Mouse (Mus musculus): ENCODE results near the gene Gm21891. TPM values are rescaled to one million over a fixed set of nuclear protein-coding genes. Genes with fewer than 3 reads are reported as not detected.
"Not testable (repeated sequence)": the region's sequence is repeated elsewhere in the genome, so short reads cannot be mapped to it uniquely, and the experiment has no call there.

Gm21891 gene
- polyA plus RNA-seq (2012; rRNA removed), result not detected in 2 replicates

GRCm38 (mm10) chrY:13133392-13133791, at the start of gene Gm21891:
TSS of gene Gm21891 (minus strand) at chrY:13133492.
- DNase-seq (ENCODE audit: low spot score), result not testable (repeated sequence)

DNA sequence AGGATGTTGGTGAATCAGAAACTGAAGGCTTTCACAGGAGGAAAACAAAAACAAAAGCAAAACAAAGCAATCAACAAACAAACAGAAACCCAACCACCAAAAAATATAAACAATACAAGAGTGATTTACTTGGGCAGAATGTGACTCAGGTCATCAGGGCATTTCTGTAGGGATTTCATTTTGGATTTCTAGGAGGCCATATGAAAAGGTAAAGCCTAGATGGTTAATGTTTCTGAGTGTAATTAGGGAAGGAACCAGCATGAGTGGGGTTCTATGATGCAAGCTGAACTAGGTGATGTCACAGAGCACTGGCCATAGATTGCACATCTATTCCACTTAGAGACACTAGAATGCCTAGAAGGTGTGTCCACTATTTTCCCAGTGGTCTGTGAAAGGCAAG, 28.4 kb upstream of the Gm21891 start, which contains the start of gene Gm21425:
TSS of gene Gm21425 (plus strand) at position 301 of the 400 bp plus-strand sequence.
- DNase-seq (ENCODE audit: low spot score), result not testable (repeated sequence)

Other genes with a start within 250 kb of the Gm21891 start
- not detected in 2 replicates for gene Gm20807, start 90.6 kb downstream of the Gm21891 start, polyA plus RNA-seq (2012; rRNA removed)
- not detected in 2 replicates for gene Gm21425, start 28.5 kb upstream of the Gm21891 start, polyA plus RNA-seq (2012; rRNA removed)
- not detected in 2 replicates for gene Gm21828, start 90.4 kb upstream of the Gm21891 start, polyA plus RNA-seq (2012; rRNA removed)
- gene Gm21440, start 118.9 kb upstream of the Gm21891 start, polyA plus RNA-seq (2012; rRNA removed), result not detected in 2 replicates
- not detected in 2 replicates for gene Gm21454, start 119.0 kb upstream of the Gm21891 start, polyA plus RNA-seq (2012; rRNA removed)
- not detected in 2 replicates for gene Gm21725, start 215.6 kb upstream of the Gm21891 start, polyA plus RNA-seq (2012; rRNA removed)